Mouse (Mus musculus): ENCODE measurements around the gene Thsd4.
A peak's percentile ranks its signal among the peaks of the same experiment; 100 is the strongest.
"Not testable (repeated sequence)": the region's sequence is repeated elsewhere in the genome, so short reads cannot be mapped to it uniquely, and the experiment has no call there.

Thsd4 gene

DNA sequence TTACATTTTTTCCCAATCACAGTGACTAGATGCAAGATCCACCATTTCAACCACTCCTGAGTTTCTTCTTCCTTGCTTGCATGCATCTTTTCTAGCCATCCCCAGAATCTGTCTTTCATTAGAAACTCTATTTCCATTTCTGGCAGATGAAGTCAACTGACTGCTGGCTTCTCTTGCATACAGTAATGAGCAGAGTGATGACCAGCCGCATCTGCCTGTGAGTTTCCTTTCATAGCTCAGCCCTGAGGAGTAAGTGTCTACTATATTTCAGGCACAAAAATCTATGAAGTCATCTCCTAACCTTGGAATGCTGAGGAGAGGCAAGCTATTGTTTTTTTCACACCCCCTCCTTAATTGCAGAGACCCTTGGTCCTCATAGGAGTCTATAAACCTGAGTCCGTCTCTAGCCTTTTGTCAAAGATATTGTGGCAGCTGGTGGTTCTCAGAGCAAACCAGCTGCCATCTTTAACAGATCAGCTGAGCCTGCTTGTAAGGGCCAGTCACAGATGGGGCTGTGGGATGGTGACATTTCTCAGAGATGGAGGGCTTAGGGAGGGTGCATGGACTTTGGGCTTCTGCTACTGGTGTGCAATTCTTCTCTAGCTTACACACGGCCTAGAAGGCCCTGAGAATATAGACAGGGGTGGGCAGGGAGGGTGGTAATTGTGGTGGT is 535.8 kb downstream of the Thsd4 start:
- no peak for DNase-seq (ENCODE audit: low spot score)

DNA sequence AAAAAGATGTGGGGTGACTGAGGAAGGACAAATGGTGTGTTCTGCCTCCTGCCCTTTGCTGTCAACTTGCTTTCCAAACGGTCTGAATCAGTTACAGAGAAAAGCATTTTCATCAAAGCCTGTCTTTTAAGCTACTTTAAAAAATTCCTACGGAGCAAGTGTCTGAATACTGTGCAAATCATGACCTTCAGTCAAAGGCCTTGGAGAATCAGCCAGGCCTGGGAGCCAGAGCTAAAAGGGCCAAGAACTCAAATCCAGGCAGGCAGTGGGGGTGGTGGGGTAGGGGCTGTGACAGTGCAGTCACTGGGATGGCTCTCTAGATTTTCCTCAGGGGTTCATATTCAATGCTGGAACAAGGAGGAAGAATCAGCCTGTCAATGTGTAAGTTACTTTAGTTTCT is 540.7 kb downstream of the Thsd4 start:
- DNase-seq (ENCODE audit: low spot score): peak; percentile 20

DNA sequence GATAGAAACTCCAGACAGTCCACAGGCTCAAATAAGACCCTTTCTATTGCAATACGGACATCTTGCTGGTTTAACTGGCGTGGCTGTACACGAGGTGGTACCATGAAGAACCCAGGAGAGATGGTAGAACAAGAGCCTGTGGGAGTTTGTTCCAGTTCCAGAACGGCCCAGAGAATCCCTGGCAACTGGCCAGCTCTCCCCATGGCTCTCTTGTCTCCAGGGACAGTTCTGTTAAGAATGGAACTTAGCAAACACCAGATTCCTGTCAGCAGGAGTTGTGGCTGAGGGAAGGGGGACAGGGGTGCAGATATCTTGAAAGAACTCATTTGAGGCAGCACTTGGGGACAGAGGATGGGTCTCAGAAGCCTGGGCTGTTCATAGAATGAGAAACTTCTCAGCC is 550.6 kb downstream of the Thsd4 start:
- DNase-seq (ENCODE audit: low spot score): no peak

DNA sequence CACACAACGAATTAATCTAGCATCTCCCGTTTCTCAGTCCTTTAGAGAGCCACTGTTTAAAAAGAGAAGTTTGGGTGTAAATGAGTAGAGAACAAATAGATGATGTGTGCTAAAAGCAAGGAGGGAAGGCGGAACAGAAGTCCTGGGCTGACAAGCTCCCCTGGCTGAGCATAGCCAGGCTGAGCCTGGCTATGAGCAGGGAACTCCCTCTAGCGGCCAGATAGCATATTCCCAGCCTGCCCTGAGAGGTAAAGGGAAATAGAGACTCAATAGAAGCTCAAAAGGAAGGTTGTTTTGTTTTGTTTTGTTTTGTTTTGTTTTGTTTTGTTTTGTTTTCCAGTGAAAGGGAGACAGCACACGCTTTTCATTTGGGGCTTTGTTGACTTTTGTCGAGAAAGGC is 552.5 kb downstream of the Thsd4 start:
- DNase-seq (ENCODE audit: low spot score): no peak

DNA sequence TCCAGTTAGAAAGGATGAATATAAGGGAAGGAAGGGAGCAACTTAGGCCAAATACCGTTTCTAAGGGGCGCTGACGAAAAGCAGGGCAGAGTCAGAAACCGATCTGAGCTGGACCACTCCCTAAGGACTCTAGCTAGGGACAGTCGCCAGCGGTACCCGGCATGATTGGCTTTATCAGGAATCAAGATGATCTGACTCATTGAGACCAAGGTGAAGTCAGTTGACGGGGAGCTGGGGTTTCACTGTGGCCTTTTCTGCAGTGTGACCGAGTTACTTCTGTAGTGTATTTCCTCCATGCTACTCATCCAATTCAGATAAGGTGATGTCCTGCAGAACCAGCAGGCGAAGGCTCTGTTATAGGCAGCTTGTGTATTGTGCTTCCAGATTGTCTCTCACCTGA is 556.8 kb downstream of the Thsd4 start:
- no peak for DNase-seq (ENCODE audit: low spot score)

DNA sequence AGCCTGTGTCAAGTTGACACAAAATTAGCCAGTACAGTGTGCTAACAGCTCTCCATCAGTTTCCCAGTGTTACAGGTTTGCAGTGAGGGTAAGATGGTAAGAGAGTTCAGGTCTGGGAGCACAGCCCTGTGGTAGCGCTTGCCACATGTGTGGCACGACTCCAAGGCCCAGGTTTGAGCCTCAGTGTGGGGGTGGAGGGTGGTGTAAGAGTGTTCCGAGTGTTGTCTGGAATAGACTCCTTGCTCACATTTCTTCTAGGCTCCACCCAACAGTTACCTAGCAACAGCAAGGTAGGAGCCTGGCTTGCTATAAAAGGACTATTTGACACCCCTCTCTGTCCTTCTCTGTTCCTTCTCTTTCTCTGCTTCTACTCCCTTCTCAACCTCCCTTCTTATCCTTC is 557.5 kb downstream of the Thsd4 start:
- no peak for DNase-seq (ENCODE audit: low spot score)

DNA sequence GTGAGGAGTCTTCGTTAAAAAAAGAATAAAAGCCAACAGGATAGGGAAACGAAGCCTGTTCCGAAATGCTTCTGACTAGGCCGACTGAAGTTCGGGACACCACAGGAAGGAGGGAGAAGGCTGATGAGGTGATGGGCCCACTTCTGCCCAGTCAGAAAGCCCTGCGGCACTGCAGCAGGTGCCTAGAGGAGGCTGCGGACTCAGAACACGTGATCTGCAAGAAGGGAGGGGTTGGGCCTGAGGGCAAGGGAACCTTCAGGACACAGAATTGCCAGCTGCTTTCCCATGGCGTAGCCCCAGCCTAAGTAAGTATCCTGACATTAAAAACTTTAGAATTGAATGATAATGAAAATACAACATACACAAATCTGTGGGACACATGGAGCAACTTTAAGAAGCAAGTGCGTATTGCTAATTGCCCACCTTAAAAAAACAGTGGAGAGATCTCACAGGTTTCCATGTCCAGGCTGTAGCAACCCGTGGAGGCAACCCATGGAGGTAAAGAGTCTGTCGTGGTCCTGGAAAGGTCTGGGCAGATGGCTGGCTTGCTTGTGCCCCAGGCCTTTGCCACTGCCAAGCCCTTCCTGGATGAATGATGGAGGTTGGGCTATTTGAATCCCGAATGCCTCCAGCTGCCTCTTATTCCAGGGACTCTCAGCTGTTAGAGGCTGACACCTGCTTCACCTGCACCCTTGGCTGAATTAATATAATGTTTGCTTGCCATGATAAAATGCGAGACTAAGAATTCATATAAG is 560.5 kb downstream of the Thsd4 start:
- DNase-seq (ENCODE audit: low spot score): no peak

DNA sequence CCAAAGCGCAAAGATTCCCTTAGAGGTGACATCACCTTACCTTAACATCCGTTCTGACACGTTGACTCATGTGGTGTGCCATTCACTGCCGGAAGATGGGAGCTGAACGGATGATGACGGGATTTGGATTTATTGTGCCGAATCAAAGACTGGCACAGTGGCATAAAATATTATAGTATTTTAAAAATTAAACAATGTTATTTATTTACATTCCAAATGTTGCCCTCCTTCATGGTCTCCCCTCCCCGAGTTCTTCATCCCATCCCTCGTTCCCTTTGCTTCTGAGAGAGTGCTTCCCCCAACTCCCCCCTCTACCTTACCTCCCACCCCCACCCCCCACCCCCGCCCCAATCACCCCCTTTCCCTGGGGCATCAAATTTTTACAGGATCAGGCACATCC is 561.3 kb downstream of the Thsd4 start, which contains the start of gene Nr2e3:
TSS of gene Nr2e3 (minus strand) at position 101 of the 400 bp plus-strand sequence.
- DNase-seq (ENCODE audit: low spot score): no peak

DNA sequence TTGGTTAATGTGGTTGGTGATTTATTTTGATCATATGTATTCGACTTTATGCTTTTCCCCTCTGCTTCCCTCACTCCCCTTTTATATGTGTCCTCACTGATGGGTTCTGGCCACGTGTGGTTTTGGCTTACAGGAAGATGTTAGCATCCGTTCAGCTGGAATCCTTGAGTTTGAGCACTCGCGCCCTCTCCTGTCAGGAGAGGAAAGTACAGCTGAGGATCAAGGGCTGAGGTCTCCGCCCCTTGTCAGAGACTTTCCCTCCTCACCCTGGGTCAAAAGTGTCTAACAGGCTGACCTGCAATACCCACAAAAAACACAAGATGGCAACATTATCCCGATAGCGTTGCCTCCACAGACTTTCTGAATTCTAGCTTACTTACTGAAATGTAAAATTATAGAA is 562.6 kb downstream of the Thsd4 start:
- peak; percentile 74 for DNase-seq (ENCODE audit: low spot score)

DNA sequence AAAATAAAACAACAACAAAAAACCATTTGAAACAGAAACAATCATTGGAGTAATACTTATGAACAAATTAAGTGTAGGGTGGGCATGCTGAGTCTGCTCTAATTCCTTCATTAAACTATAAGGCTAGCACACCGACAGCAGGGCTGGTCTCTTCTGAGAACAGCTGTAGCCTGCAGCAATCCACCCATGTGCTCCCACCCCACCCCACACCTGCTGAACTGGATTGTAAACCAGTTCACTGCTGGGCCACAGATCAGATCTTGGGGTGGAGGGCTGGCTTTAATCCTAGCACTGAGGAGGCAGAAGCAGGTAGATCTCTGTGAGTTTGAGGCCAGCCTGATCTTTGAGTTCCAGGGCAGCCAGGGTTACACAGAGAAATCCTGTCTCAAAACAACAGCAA is 563.7 kb downstream of the Thsd4 start:
- not testable (repeated sequence) for DNase-seq (ENCODE audit: low spot score)

DNA sequence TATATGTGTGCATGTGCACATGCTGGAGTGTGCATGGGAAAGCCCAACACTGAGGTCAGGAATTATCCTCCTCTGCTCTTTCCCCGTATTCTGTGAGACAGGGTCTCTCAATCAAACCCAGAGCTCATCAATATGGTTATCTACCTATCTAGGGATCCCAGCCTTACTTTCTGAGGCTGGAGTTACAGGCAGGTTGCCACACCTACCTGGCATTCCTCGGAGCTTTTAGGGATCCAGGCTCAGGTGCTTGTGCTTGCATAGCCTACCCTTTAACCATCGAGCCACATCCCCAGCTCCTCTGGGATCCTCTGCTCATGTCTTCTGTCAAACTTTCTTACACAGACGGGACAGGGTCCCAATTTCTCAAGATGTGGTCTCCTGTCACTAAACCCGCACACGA is 565.4 kb downstream of the Thsd4 start:
- no peak for DNase-seq (ENCODE audit: low spot score)

DNA sequence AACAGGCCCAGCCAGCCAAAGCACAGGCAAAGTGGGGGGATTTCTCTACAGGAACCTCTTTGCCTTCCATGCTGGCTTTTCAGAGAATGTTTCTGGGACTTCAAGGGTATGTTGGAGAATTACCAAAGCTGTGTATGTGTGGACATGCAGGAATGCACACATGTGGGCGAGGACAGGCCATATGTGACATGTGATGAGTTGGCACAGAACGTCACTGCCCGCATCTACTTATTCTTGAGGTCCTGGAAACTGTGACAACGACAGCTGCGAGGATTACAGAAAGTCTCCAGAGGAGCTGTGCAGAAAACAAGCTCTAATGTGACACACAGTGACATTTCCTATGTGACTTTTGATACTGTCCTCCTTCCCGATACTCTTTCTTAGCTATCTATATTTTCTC is 566.2 kb downstream of the Thsd4 start:
- DNase-seq (ENCODE audit: low spot score): no peak

DNA sequence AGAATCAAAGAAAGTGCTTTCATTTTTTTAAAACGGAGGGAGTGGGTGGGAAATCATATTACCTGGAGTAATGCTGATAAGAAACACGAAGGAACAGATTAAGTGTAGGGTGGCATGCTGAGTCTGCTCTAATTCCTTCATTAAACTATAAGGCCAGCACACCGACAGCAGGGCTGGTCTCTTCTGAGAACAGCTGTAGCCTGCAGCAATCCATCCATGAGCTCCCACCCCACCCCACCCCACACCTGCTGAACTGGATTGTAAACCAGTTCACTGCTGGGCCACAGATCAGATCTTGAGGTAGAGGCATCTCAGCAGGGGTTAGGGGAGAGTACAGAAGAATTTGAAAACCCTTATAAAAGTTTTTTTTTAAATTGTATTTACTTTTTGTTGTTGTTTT is 566.6 kb downstream of the Thsd4 start:
- no peak for DNase-seq (ENCODE audit: low spot score)

DNA sequence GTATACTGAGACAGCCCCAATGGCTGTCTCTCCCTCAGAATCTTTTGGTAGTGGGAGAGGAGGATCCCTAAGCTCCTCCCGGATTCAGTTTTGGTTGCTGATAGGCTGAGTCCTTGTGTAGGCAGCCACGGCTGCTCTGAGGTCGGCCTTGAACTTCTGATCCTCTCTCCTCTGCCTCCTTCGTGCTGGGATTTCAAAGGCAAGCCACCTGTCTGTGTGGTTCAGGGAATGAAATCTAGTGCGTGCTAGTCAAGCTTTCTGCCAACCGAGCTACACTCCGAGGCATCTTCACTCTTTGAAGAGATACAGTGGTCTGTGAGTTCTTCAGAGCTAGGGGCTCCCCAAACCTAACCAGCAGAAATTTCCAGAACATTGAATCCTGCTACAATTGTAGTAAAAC is 568.3 kb downstream of the Thsd4 start:
- no peak for DNase-seq (ENCODE audit: low spot score)

DNA sequence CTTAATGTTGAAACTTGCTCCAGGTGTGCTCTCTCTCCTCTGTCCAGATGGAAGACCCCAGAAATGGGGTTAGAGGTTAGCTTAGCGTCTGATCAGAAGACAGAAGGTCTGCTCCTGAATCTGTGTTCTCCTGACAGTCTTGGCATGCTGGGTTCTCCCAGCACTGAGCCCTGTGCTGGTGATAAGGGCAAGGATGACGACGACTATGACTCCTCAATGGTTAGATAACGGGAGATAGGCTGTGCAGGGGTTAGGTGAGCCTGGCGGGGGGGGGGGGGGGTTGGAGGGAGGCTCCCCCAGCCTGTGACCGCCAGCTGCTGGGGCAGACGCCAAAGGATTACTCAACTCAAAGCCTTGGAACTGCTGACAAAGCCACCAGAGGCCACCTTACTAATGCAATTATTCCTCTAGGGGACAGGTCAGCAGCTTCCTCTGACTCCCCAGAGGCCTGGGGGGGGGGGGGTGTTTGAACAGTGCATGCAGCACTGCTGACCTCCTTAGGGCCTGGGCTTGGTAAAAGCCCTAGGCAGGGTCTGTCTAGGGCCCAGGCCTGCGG is 569.3 kb downstream of the Thsd4 start:
- no peak for DNase-seq (ENCODE audit: low spot score)

DNA sequence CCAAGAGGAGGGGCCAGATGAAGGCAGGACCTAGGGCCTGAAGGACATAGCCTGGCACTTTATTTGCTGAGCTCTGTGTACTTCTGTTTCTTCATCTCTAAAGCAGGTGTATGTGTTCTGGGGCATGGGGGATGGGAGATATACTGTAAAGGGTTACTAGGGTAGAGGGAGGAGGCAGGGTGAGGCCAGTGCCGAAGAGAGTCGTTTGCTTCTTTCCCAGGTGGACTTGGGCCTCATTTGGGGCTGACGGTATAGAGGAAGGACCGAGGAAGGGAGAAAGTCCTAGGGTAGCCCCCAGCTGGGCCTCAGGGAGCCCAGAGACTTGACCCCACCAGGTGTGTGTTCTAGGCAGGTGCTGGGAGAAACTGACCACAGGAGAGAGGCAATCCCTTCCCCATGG is 569.9 kb downstream of the Thsd4 start:
- no peak for DNase-seq (ENCODE audit: low spot score)

DNA sequence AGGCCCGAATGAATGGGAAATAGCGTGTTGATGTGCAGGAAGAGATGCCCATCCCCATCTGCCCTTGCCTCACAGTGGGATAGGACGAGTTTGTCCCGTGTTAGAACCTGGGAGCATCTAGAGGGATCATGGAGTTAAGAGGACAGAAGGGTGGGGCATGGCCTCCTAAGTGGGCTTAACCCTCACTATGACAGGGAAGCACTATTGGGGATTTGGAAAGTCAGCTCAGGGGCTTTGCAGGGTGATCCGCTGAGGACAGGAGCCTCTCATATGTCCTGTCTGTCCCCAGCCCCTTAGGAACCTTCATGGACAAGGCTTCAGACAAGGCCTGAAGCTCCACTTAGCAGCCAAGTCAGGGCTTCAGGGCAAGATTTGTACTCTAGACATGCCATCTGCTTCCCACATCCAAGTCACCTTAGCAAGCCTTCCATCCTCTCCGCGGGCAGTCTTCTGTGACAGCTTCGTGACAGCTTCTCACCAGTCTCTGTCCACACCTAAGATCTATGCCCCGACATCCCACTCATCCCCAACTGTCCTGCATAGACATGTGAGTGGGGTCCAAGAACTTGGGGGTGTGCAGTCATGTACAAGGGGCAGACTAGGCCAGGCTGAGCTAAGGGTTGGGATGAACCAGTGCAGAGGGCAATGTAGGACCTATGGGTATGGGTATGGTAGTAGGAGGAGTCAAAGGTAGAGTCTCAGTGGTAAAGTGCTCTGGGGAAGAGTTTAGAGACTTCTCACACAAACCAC is 570.7 kb downstream of the Thsd4 start:
- no peak for DNase-seq (ENCODE audit: low spot score)

DNA sequence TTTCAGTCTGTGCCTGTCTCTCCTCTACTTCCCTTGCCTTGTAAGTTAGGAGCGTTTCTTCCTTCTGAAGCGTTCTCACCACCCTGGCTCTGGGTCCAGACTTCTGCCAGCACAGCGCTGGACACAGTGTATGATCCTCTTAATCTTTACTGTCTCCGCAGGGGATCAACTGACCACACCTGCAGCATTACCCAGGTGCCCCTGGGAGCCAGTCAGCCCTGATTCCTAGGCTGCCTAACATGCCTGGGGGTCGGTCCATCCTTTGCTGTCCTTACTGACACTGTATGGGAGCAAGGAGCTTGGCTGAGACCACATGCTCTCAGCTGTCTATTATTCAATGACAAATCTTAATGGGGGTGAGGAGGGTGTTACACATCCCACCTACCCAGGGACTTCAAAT is 571.9 kb downstream of the Thsd4 start:
- no peak for DNase-seq (ENCODE audit: low spot score)

DNA sequence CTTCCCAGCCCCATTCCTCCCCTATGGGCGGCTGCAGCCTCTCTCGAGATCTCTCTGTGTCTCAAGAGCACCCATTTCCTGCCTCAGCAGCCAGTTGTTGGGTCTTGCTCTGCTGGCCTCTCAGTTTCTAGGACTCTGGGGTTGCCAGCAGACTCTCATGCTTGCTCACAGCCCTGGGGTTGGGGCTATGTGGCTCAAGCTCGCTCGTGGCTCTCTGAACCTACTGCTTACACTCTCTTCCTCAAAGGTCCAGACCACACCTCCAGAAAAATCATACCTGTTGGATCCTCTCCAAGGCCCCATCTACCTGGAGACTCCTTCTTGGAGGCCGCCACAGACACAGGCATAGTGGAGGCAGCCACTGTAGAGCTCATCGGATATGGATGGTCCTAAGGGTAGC is 572.3 kb downstream of the Thsd4 start:
- DNase-seq (ENCODE audit: low spot score): no peak

DNA sequence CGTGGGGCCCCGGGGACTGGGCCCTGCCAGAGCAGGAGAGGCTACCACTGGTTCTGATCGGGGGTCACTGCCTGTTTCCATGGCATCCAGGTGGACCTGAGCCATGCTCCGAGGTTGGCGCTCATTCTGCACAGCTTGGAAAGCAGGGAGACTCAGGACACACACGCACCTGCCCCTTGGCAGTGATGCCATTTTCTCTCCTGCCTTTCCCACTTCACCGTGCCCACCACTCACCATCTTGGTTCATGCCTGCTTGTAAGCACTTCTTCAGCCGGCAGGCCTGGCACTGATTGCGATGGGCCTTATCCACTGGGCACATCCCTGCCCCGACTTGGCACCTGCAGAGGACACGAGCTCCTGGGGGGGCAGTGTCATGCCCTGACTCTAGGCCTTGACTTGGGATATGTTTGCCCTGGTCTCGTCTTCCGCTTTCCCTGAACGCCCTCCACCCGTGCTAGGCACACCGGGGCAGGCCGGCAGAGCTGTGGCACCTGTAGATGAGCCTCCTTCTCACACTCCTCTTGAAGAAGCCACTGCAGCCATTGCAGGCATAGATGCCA is 573.1 kb downstream of the Thsd4 start:
- no peak for DNase-seq (ENCODE audit: low spot score)

DNA sequence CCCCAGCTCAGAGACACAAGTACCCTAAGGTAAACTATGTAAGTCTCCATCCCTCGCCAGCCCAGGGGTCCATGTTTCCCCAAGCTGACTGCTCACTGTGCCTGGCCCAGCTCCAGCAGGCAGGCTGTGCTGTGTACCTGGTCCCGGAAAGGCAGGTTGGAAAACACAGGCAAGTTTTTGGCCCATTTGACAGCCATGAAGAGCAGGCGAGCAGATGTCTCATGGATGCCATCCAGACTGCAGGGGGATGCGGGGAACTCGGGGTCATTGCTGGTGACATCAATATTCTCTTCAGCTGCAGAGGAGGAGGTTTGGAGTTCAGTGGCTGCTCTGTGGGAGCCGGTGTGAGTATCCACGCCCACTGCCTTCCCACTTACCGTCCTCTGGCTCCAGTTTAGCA is 573.6 kb downstream of the Thsd4 start:
- DNase-seq (ENCODE audit: low spot score): no peak

DNA sequence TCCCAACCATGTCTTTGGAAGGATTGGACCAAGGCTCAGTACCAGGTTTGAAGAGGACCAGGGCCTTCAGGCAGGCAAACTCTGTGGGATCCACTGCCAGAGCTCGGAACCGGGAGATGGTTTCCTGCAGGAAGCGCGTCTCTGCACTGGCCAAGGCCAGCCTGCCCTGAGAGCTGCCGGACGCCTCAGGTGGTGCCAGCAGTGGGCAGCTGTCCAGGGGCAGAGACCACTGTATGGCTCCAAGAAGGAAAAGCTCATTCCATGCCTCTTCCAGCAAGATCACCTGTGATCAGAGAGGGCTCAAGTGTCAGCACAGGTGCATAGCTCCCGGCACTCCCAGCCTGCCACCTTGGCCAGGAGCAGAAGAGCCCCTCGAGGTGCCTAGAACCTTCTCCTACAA is 574.6 kb downstream of the Thsd4 start:
- DNase-seq (ENCODE audit: low spot score): no peak

DNA sequence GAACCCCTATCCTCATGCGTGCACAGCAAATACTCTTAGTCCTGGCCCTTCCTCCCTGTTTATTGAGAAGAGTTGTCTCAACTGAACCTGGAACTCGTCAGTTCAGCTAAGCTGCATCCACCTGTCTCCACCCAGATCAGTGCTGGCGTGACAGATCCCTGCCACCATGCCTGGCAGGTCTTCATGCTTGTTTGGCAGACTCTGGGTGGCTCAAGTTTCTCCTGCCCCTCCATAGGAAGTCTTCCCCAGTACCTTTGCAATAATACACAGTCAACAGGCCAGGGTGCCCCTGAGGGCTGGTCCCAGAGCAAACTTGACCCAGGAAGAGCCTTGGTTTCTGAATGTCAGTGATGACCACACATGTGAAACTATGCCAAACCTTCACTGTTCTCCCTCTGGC is 576.6 kb downstream of the Thsd4 start:
- DNase-seq (ENCODE audit: low spot score): no peak
